Mouse (Mus musculus) limb, embryonic 11.5 days (tissue): Measurements from ENCODE around the gene Miox. TPM values are rescaled to one million over a fixed set of nuclear protein-coding genes. Genes with fewer than 3 reads are reported as not detected.

ENCODE experiments used
- ATAC-seq: fragments of 200-750 bp; cut with Nextera tagmentation; 2 replicates; pipeline ENCODE4 v1.8.0; 2017; ENCODE audit warnings: low read depth; ENCODE audit not compliant: insufficient number of reproducible peaks, low FRiP score, low TSS enrichment
- DNase-seq: peaks from one replicate; pipeline ENCODE4 v3.0.0-alpha.2; 2015; ENCODE audit warnings: low spot score
- H3K27ac ChIP-seq: fragments of 300-500 bp; sonication (generic); replicated peaks from 2 replicates; pipeline ENCODE4 v1.5.1; 2014; ENCODE audit warnings: low read depth, mild to moderate bottlenecking, low read length
- H3K27me3 ChIP-seq: fragments of 300-500 bp; sonication (generic); 2 replicates; pipeline ENCODE4 v1.6.1; 2014; ENCODE audit warnings: mild to moderate bottlenecking, low read length, mixed read lengths; ENCODE audit not compliant: control insufficient read depth, insufficient read depth
- H3K36me3 ChIP-seq: fragments of 300-500 bp; sonication (generic); 2 replicates; pipeline ENCODE4 v1.6.1; 2014; ENCODE audit warnings: mild to moderate bottlenecking, low read length, moderate library complexity, mixed read lengths; ENCODE audit not compliant: control insufficient read depth, insufficient read depth
- H3K4me1 ChIP-seq: fragments of 300-500 bp; sonication (generic); 2 replicates; pipeline ENCODE4 v1.6.1; 2014; ENCODE audit warnings: low read length, mixed read lengths; ENCODE audit not compliant: control insufficient read depth, insufficient read depth
- H3K4me2 ChIP-seq: fragments of 300-500 bp; sonication (generic); 2 replicates; pipeline ENCODE4 v1.6.1; 2014; ENCODE audit warnings: low read depth, mild to moderate bottlenecking, moderate library complexity; ENCODE audit not compliant: severe bottlenecking
- H3K4me3 ChIP-seq: fragments of 300-500 bp; sonication (generic); 2 replicates; pipeline ENCODE4 v1.5.1; 2014; ENCODE audit warnings: low read depth, low read length
- H3K9ac ChIP-seq: fragments of 300-500 bp; sonication (generic); 2 replicates; pipeline ENCODE4 v1.6.1; 2014; ENCODE audit warnings: mild to moderate bottlenecking, low read length
- H3K9me3 ChIP-seq: fragments of 300-500 bp; sonication (generic); 2 replicates; pipeline ENCODE4 v1.6.1; 2016; ENCODE audit warnings: low read length; ENCODE audit not compliant: control insufficient read depth
- WGBS: fragments of 180-500 bp; shearing (Covaris S2); extraction: QIAGEN DNeasy Blood & Tissue Kit; methylation state at CpG from one replicate; pipeline ENCODE4 v1.1.7; 2014; 5-methylcytosine and 5-hydroxymethylcytosine counted together
- microRNA-seq: library from miRNA; unstranded; fragments of <30 nt; microRNA quantifications from one replicate; pipeline ENCODE4, GENCODE M21; 2016
- polyA plus RNA-seq: library from polyadenylated mRNA; unstranded; fragments of >200 nt; fragmentation: Nextera tagmentation; extraction: Ambion mirVana; gene quantifications from 2 replicates; pipeline ENCODE4 v1.2.1, GENCODE M21; 2014

The Miox gene
- polyA plus RNA-seq, 1 experiment from 2014 or later: not detected

- DNase-seq: no peak
- H3K27ac ChIP-seq: no peak within 1 kb of the TSS
- ATAC-seq: no peak
- H3K36me3 ChIP-seq: no peaks in the 10 kb centered on the region
- no peak within 1 kb of the TSS for H3K4me2 ChIP-seq
- no peak within 1 kb of the TSS for H3K4me3 ChIP-seq
- no peaks in the 10 kb centered on the region for H3K4me1 ChIP-seq
- 87% methylated on average over 7 of the region's 7 CpGs for WGBS
- H3K9ac ChIP-seq: no peak within 1 kb of the TSS
- peaks cover 4% of the 10 kb centered on the region for H3K27me3 ChIP-seq
- H3K9me3 ChIP-seq: no peaks in the 10 kb centered on the region
Measured at GRCm38 (mm10) chr15:89384617-89385016, 50.4 kb downstream of the Miox start, which contains the start of gene Klhdc7b. TSS of gene Klhdc7b (plus strand) at chr15:89384917.

Small RNA genes lying within 50 kb of the gene (microRNA-seq; reads per million reads assigned to microRNA genes)
- gene Mir6959: not detected

Other genes starting within 250 kb of the Miox start
- gene Selenoo, start 245.3 kb upstream of the Miox start, polyA plus RNA-seq: 15.4 and 16.9 TPM in 2 replicates
- gene Tubgcp6, start 211.3 kb upstream of the Miox start, polyA plus RNA-seq: 22.6 and 23.5 TPM in 2 replicates
- 9.1 and 9.8 TPM in 2 replicates for gene Hdac10, start 205.7 kb upstream of the Miox start, polyA plus RNA-seq
- gene Mapk12, start 193.7 kb upstream of the Miox start, polyA plus RNA-seq: 14.3 and 15.2 TPM in 2 replicates
- gene Mapk11, start 184.8 kb upstream of the Miox start, polyA plus RNA-seq: 15.3 and 16.6 TPM in 2 replicates
- gene Plxnb2, start 153.6 kb upstream of the Miox start, polyA plus RNA-seq: 122 and 125 TPM in 2 replicates
- 19.4 and 19.8 TPM in 2 replicates for gene Dennd6b, start 137.9 kb upstream of the Miox start, polyA plus RNA-seq
- 22.7 and 23.4 TPM in 2 replicates for gene Ppp6r2, start 122.8 kb upstream of the Miox start, polyA plus RNA-seq
- 60.2 and 62.8 TPM in 2 replicates for gene Sbf1, start 19.1 kb upstream of the Miox start, polyA plus RNA-seq
- not detected in 2 replicates for gene Adm2, start 11.7 kb upstream of the Miox start, polyA plus RNA-seq
- 31.6 and 32.1 TPM in 2 replicates for gene Lmf2, start 21.3 kb downstream of the Miox start, polyA plus RNA-seq
- 176 and 180 TPM in 2 replicates for gene Ncaph2, start 21.3 kb downstream of the Miox start, polyA plus RNA-seq
- 4.9 and 6.3 TPM in 2 replicates for gene Sco2, start 39.4 kb downstream of the Miox start, polyA plus RNA-seq
- gene Tymp, start 42.6 kb downstream of the Miox start, polyA plus RNA-seq: 1.9 and 2.2 TPM in 2 replicates
- gene Odf3b, start 44.9 kb downstream of the Miox start, polyA plus RNA-seq: 0.34 TPM in 1 of 2 replicates, not detected in the other
- not detected in 2 replicates for gene Klhdc7b, start 50.5 kb downstream of the Miox start, polyA plus RNA-seq
- gene Syce3, start 76.1 kb downstream of the Miox start, polyA plus RNA-seq: not detected in 2 replicates
- gene Cpt1b, start 91.5 kb downstream of the Miox start, polyA plus RNA-seq: 1.0 and 1.2 TPM in 2 replicates
- 1.7 and 2.0 TPM in 2 replicates for gene C730034F03Rik, start 95.2 kb downstream of the Miox start, polyA plus RNA-seq
- gene Gm44502, start 95.3 kb downstream of the Miox start, polyA plus RNA-seq: not detected in 2 replicates
- gene Chkb, start 95.5 kb downstream of the Miox start, polyA plus RNA-seq: 48.7 and 50.1 TPM in 2 replicates
- gene Mapk8ip2, start 119.5 kb downstream of the Miox start, polyA plus RNA-seq: 1.3 and 1.5 TPM in 2 replicates
- 7.6 and 8.4 TPM in 2 replicates for gene Arsa, start 143.0 kb downstream of the Miox start, polyA plus RNA-seq
- 1.9 and 2.5 TPM in 2 replicates for gene Shank3, start 165.2 kb downstream of the Miox start, polyA plus RNA-seq
- 0.17 TPM in 1 of 2 replicates, not detected in the other for gene Acr, start 233.9 kb downstream of the Miox start, polyA plus RNA-seq